Mouse (Mus musculus) kidney, embryonic 16.5 days (tissue): ENCODE measurements around the gene Ambra1. TPM values are rescaled to one million over a fixed set of nuclear protein-coding genes. Genes with fewer than 3 reads are reported as not detected.

Experiments used
- ATAC-seq: fragments of 200-750 bp; cut with Nextera tagmentation; 2 replicates; pipeline ENCODE4 v1.8.0; 2017; ENCODE audit warnings: moderate TSS enrichment; ENCODE audit not compliant: low FRiP score, low TSS enrichment
- H3K27ac ChIP-seq: fragments of 300-500 bp; sonication (generic); 2 replicates; pipeline ENCODE4 v1.5.1; 2014; ENCODE audit warnings: low read length
- H3K27me3 ChIP-seq: fragments of 300-500 bp; sonication (generic); 2 replicates; pipeline ENCODE4 v1.6.1; 2014; ENCODE audit warnings: low read length, control low read depth, mixed read lengths; ENCODE audit not compliant: insufficient read depth
- H3K36me3 ChIP-seq: fragments of 300-500 bp; sonication (generic); 2 replicates; pipeline ENCODE4 v1.6.1; 2014; ENCODE audit warnings: low read length, control low read depth, mixed read lengths; ENCODE audit not compliant: insufficient read depth
- H3K4me1 ChIP-seq: fragments of 300-500 bp; sonication (generic); 2 replicates; pipeline ENCODE4 v1.6.1; 2014; ENCODE audit warnings: low read length, control low read depth, mixed read lengths; ENCODE audit not compliant: insufficient read depth
- H3K4me2 ChIP-seq: fragments of 300-500 bp; sonication (generic); replicated peaks from 2 replicates; pipeline ENCODE4 v1.6.1; 2014; ENCODE audit warnings: low read depth, low read length
- H3K4me3 ChIP-seq: fragments of 300-500 bp; sonication (generic); 2 replicates; pipeline ENCODE4 v1.5.1; 2014; ENCODE audit warnings: mild to moderate bottlenecking, low read length
- H3K9ac ChIP-seq: fragments of 300-500 bp; sonication (generic); replicated peaks from 2 replicates; pipeline ENCODE4 v1.6.1; 2014; ENCODE audit warnings: low read length
- H3K9me3 ChIP-seq: fragments of 300-500 bp; sonication (generic); 2 replicates; pipeline ENCODE4 v1.6.1; 2016; ENCODE audit warnings: low read length, control low read depth
- WGBS: fragments of 180-500 bp; shearing (Covaris S2); extraction: QIAGEN DNeasy Blood & Tissue Kit; methylation state at CpG from one replicate; pipeline ENCODE4 v1.1.7; 2014; 5-methylcytosine and 5-hydroxymethylcytosine counted together
- polyA plus RNA-seq: library from polyadenylated mRNA; unstranded; fragments of >200 nt; fragmentation: Nextera tagmentation; extraction: Ambion mirVana; gene quantifications from 2 replicates; pipeline ENCODE4 v1.2.1, GENCODE M21; 2015

Ambra1 gene
- polyA plus RNA-seq, 1 experiment from 2014 or later: 20.7 TPM

DNA sequence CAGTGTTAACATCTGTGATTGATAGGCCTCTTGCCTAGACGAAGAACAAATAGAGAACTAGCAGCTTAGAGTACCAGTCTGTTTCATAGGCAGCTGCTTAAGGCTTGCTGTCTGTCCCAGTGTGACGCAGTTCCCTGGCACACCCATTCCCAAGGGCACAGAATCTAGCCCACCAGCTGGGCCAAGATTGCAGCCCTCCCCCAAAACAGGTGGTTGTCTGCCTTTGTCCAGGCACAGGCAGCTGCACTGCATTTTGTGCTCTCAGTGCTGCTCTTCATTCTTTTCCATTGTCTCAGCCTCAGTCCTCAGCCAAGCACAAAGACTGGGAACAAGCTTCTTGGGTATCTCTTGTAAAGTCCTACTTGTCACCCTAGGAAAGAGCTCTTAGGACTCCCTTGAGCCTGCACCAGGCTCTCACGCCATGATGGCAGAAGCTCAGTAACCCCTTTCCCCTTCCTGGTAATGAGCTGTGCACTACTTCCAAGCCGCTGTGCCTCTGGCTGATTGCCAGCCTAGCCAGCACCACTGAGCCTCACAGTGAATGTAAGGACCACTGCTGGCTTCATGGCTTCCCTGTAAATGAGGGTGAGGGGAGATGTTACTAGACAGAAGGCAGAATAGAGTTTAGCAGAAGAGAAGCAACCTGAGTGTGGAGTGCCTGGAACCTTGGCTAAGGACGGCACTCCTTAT, 174.8 kb downstream of the Ambra1 start:
- no peaks in the 10 kb centered on the region for H3K4me1 ChIP-seq
- peaks cover 23% of the 10 kb centered on the region for H3K36me3 ChIP-seq
- WGBS: 81% methylated on average over 5 of the region's 5 CpGs
- H3K9ac ChIP-seq: no peak overlapping the region
- no peak overlapping the region for H3K4me3 ChIP-seq
- no peak overlapping the region for H3K27ac ChIP-seq
- H3K27me3 ChIP-seq: no peaks in the 10 kb centered on the region
- H3K9me3 ChIP-seq: no peaks in the 10 kb centered on the region
- no peak overlapping the region for H3K4me2 ChIP-seq
- ATAC-seq: no peak

DNA sequence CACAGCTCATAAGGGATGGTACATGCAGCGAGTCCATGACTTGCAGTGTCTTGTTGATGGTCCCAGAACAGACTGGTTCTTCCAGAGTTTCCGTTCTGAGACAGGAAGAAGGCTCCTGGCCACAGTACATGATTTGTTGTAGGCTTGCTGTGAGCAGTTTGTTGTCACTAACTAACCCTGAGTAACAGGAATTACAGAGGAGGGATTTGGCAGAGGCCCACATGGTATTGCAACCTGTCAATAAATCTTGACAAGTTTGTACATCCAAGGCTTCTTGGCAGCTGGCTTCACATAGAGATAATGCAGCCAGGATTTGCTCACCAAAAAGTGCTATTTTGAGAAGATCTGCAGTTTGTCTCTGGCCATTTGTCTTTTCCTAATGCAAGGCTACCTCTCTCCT, 176.2 kb downstream of the Ambra1 start:
- no peak for ATAC-seq
- Histone ChIP-seq H3K9me3 (no peaks in the 10 kb centered on the region), H3K4me1 (no peaks in the 10 kb centered on the region), H3K4me3 (no peak overlapping the region), H3K36me3 (peaks cover 21% of the 10 kb centered on the region), H3K9ac (no peak overlapping the region), H3K27me3 (no peaks in the 10 kb centered on the region), H3K4me2 (no peak overlapping the region), H3K27ac (no peak overlapping the region)
- WGBS: 91% methylated on average over 2 of the region's 2 CpGs

GRCm38 (mm10) chr2:91912616-91913015, 182.7 kb downstream of the Ambra1 start:
- Histone ChIP-seq H3K9ac (no peak overlapping the region), H3K9me3 (no peaks in the 10 kb centered on the region), H3K4me2 (no peak overlapping the region), H3K27me3 (no peaks in the 10 kb centered on the region), H3K36me3 (peaks cover 61% of the 10 kb centered on the region), H3K4me1 (no peaks in the 10 kb centered on the region), H3K4me3 (no peak overlapping the region), H3K27ac (no peak overlapping the region)
- WGBS: 73% methylated on average over 3 of the region's 3 CpGs
- no peak for ATAC-seq

DNA sequence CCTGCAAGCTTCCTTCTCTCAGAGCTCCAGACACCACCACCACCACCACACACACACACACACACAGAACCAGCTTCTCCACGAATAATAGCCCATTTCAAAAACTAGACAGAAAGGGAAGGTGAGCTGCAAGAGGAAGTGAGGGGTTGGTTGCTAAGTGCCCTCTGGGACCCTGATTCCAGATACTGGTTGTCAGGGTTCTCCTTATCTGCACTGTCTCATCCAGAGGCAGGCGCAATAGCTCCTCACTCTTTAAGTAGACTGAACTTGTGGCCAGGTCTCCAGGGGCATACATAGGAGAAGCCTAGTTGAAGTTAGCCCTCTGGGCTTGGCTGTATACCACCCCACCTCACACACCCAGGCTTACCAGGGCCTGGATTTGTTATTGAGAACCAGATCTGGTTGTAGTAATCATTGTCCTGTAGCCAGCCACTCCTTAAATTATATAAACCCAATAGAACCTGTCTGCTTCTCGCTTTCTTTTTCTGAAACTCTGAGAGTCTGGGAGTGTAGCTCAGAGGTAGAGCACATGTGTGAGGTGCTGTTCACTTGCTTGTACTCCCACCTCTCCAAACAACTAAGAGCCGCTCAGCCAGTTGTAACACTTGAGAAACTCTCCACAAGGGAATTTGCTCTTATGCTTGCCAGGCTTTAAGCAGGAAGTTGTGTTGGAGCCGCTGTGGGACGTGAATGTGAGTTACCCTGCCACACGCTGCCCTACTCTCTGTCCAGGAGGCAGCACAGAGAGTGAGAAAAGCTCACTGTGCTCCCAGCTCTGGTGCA, 183.6 kb downstream of the Ambra1 start:
- no peak for ATAC-seq
- no peak overlapping the region for H3K27ac ChIP-seq
- H3K27me3 ChIP-seq: no peaks in the 10 kb centered on the region
- no peak overlapping the region for H3K9ac ChIP-seq
- H3K4me1 ChIP-seq: no peaks in the 10 kb centered on the region
- no peak overlapping the region for H3K4me3 ChIP-seq
- H3K36me3 ChIP-seq: peaks cover 66% of the 10 kb centered on the region
- no peaks in the 10 kb centered on the region for H3K9me3 ChIP-seq
- no peak overlapping the region for H3K4me2 ChIP-seq
- 84% methylated on average over 7 of the region's 7 CpGs for whole genome bisulfite sequencing

GRCm38 (mm10) chr2:91916346-91916977, 186.5 kb downstream of the Ambra1 start:
- ATAC-seq: no peak

GRCm38 (mm10) chr2:91917096-91917495, 187.2 kb downstream of the Ambra1 start:
- Histone ChIP-seq H3K4me3 (no peak overlapping the region), H3K9me3 (no peaks in the 10 kb centered on the region), H3K27me3 (peaks cover 16% of the 10 kb centered on the region), H3K4me1 (peaks cover 9% of the 10 kb centered on the region; the same call in 1 of the 2 replicates), H3K4me2 (no peak overlapping the region), H3K36me3 (peaks cover 49% of the 10 kb centered on the region), H3K9ac (no peak overlapping the region), H3K27ac (no peak overlapping the region)
- no peak for ATAC-seq
- WGBS: 89% methylated on average over 7 of the region's 7 CpGs

More at GRCm38 (mm10) chr2:91916346-91916977, 186.5 kb downstream of the Ambra1 start:
- Histone ChIP-seq H3K9me3 (no peaks in the 10 kb centered on the region), H3K9ac (no peak overlapping the region), H3K4me2 (no peak overlapping the region), H3K36me3 (peaks cover 55% of the 10 kb centered on the region), H3K4me3 (no peak overlapping the region), H3K4me1 (peaks cover 3% of the 10 kb centered on the region; the same call in 1 of the 2 replicates), H3K27ac (no peak overlapping the region), H3K27me3 (peaks cover 10% of the 10 kb centered on the region)
- WGBS: 93% methylated on average over 7 of the region's 7 CpGs

DNA sequence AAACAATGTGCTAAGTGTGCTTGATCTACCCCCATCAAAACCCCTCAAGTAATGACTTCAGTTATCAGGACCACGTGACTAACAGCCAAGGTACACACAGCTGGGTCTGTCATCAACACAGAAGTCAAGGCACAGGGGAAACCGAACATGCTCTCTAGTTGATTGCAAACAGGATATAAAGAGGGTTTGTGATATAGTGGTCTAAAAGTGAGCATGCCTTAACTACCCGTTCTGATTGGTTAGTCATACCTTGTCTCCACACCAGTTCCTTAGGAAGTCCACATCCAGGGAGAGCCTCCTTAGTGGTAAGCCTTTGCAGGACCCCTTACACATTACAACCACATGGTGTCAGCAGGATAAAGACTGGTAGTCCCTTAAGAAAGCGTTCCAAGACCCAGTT, 190.2 kb downstream of the Ambra1 start:
- Histone ChIP-seq H3K27me3 (peaks cover 42% of the 10 kb centered on the region), H3K4me1 (peaks cover 27% of the 10 kb centered on the region), H3K9ac (no peak overlapping the region), H3K4me3 (no peak overlapping the region), H3K4me2 (no peak overlapping the region), H3K36me3 (peaks cover 30% of the 10 kb centered on the region), H3K27ac (no peak overlapping the region), H3K9me3 (no peaks in the 10 kb centered on the region)
- WGBS: 72% methylated on average over 4 of the region's 4 CpGs
- no peak for ATAC-seq

DNA sequence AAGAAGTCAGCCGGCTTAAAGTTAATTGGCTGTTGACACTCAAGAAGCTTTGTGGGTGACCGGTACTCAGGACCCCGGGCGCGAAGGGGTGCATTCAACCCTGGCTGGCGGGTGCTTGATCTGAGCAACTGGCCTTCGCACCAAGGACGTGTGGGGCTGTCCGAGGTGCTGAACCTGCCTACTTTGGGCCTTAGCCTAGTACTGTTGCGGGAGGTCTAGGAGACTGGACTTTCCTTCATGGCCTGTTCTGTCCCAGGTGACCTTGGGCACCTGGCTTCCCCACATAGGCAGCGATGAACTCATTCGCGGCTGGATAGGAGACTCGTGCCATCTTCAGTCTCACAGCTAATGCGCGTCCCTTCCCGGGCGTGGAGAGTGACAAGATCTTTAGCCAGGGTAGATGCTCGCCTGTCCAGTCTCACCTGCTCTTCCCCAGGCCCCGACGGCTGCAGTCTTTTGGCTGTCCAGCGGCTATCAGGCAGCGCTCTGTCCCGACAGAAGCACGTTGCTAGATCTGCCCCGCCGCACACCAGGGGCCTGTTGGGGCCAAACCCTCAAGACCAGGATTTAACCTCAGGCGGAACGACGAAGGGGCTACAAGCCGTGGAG, 191.4 kb downstream of the Ambra1 start:
- peak; percentile 9; the same call in 1 of the 2 replicates for ATAC-seq
- peaks cover 22% of the 10 kb centered on the region for H3K36me3 ChIP-seq
- peak overlapping the region; percentile 98 for H3K4me2 ChIP-seq
- no peak overlapping the region for H3K27ac ChIP-seq
- H3K9ac ChIP-seq: no peak overlapping the region
- 4% methylated on average over 31 of the region's 31 CpGs for WGBS
- peak overlapping the region; percentile 62 for H3K4me3 ChIP-seq
- no peaks in the 10 kb centered on the region for H3K9me3 ChIP-seq
- H3K4me1 ChIP-seq: peaks cover 27% of the 10 kb centered on the region
- peaks cover 42% of the 10 kb centered on the region for H3K27me3 ChIP-seq

DNA sequence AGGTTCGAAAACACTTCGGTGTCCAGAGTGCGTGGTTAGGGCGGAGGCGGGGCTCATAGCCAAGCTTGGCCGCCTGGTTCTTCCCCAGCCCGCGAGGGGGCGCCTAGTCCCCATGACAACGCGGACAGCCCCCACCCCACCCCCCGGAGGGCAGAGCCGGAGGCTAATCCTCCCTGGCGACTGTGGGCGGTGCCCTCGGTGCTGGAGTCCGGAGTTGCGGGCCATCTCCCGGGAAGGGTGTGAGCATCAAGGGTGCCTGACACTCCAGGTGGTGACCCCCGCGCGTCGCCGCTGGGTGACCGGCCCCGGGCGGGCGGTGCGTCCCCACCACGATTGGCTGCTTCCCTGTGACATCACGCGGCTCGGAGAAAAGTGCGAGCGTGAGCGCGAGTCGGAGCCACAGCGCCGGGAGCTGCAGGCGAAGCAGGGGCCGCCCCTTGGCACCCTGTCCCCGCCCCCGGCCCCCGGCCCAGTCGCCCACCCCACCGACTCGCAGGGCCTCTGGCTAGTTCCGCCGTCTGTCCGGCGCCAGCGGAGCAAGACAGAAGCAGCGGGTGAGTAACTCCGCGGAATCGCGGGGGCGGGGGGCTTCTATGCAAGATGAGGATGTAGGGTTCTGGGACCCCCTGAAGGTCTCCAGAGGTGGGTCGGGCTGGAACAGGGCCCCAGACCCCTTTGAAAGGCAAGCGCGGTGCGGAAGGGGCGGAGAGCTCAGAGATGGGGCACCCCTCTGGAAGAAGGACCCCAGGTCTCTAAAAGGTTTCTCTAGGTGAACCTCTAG, 192.0 kb downstream of the Ambra1 start:
- whole genome bisulfite sequencing: under 1% methylated on average over 64 of the region's 64 CpGs
- ATAC-seq: peak; percentile 58
- Histone ChIP-seq H3K27me3 (peaks cover 42% of the 10 kb centered on the region), H3K9me3 (no peaks in the 10 kb centered on the region), H3K9ac (peak overlapping the region; percentile 45; the same call in 1 of the 2 replicates), H3K4me3 (peak overlapping the region; percentile 62), H3K36me3 (peaks cover 16% of the 10 kb centered on the region), H3K4me2 (peak overlapping the region; percentile 98), H3K27ac (no peak overlapping the region), H3K4me1 (peaks cover 27% of the 10 kb centered on the region)
